Mouse (Mus musculus): ENCODE measurements around the gene Slc35f1. TPM values are rescaled to one million over a fixed set of nuclear protein-coding genes. Genes with fewer than 3 reads are reported as not detected.

Slc35f1 gene
- total and polyA plus RNA-seq, 3 experiments: not detected

- no peak overlapping the region for H3K4me3 ChIP-seq (ENCODE audit: control insufficient read depth in 1 of 2, insufficient read depth in 1 of 2, low read depth in 2 of 2, low read length in 2 of 2)
- TF ChIP-seq TCF12 (IDR thresholded peaks at IDR 0.05; ENCODE audit: low read depth, low read length) (no peak), CHD2 (IDR thresholded peaks at IDR 0.05; ENCODE audit: low read length) (no peak), NELFE (IDR thresholded peaks at IDR 0.05; ENCODE audit: low read depth, low read length) (no peak), CTCF (IDR thresholded peaks at IDR 0.05 in 2 of 3, conservative IDR thresholded peaks at IDR 0.05 in 1 of 3; ENCODE audit: control insufficient read depth in 1 of 3, insufficient read depth in 1 of 3, low read depth in 2 of 3, low read length in 3 of 3, poor library complexity in 1 of 3, severe bottlenecking in 1 of 3) (no peak), GATA1 (IDR thresholded peaks at IDR 0.05; ENCODE audit: low read depth, low read length) (no peak), MYB (IDR thresholded peaks at IDR 0.05; ENCODE audit: low read depth, low read length) (no peak), JUND (IDR thresholded peaks at IDR 0.05; ENCODE audit: low read depth, low read length) (no peak), SIN3A (IDR thresholded peaks at IDR 0.05; ENCODE audit: low read length) (no peak), POLR2AphosphoS2 (IDR thresholded peaks at IDR 0.05; ENCODE audit: low read length) (no peak), POLR2AphosphoS5 (IDR thresholded peaks at IDR 0.05; ENCODE audit: borderline replicate concordance, low read depth, low read length) (no peak), CHD1 (IDR thresholded peaks at IDR 0.05; ENCODE audit: low read depth, low read length) (no peak), EP300 (IDR thresholded peaks at IDR 0.05; ENCODE audit: low read depth in 1 of 2, low read length in 2 of 2) (no peak), TAL1 (IDR thresholded peaks at IDR 0.05; ENCODE audit: low read length) (no peak), ELF1 (IDR thresholded peaks at IDR 0.05; ENCODE audit: low read depth, low read length) (no peak), TBP (IDR thresholded peaks at IDR 0.05; ENCODE audit: low read depth, low read length) (no peak), BHLHE40 (IDR thresholded peaks at IDR 0.05; ENCODE audit: borderline replicate concordance, low read depth, low read length) (no peak)
Observed at GRCm38 (mm10) chr10:52926330-52926729, 236.0 kb downstream of the Slc35f1 start.

DNA sequence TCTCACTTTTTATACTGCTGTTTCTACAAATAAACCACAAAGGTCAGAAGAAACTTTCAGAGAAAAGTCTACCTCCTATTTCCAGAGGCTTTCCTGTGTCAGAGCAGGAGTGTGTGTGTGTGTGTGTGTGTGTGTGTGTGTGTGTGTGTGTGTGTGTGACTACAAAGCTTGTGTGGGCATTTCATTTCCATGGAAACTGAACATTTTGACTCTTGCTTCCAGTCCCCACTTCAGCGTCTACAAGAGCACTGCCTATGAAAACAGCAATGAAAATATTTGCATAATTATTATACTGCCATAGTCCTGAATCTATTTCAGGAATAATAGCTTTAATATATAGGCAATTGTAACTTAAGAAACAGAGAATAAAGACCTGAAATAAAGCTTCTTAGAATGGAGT, 241.8 kb downstream of the Slc35f1 start:
- no peak for DNase-seq (ENCODE audit: low read depth, low spot score)
- Histone ChIP-seq H3K79me2 (ENCODE audit: control insufficient read depth, insufficient read depth, low read length, poor library complexity) (no peaks in the 10 kb centered on the region), H3K27me3 (ENCODE audit: control insufficient read depth in 1 of 2, insufficient read depth in 2 of 2, low read length in 2 of 2) (no peaks in the 10 kb centered on the region), H3K36me3 (ENCODE audit: control insufficient read depth in 1 of 2, insufficient read depth in 2 of 2, low read length in 2 of 2) (no peaks in the 10 kb centered on the region), H3K27ac (ENCODE audit: control insufficient read depth, low read depth, low read length) (no peak overlapping the region), H3K4me1 (ENCODE audit: control insufficient read depth in 1 of 2, insufficient read depth in 2 of 2, low read length in 2 of 2) (no peaks in the 10 kb centered on the region), H3K9me3 (replicated peaks; ENCODE audit: insufficient read depth, low read length) (no peaks in the 10 kb centered on the region), H3K9ac (ENCODE audit: control insufficient read depth, low read depth, low read length, poor library complexity, severe bottlenecking) (no peak overlapping the region), H3K4me3 (ENCODE audit: control insufficient read depth in 1 of 2, insufficient read depth in 1 of 2, low read depth in 2 of 2, low read length in 2 of 2) (no peak overlapping the region)
- no peak for TF ChIP-seq TBP (IDR thresholded peaks at IDR 0.05; ENCODE audit: low read depth, low read length)
- no peak for TF ChIP-seq MAFK (IDR thresholded peaks at IDR 0.05; ENCODE audit: borderline replicate concordance, low read depth, low read length)
- no peak for TF ChIP-seq ETS1 (IDR thresholded peaks at IDR 0.05; ENCODE audit: low read depth, low read length)
- TF ChIP-seq UBTF (IDR thresholded peaks at IDR 0.05; ENCODE audit: borderline replicate concordance, insufficient read depth, low read depth, low read length): no peak
- no peak for TF ChIP-seq E2F4 (IDR thresholded peaks at IDR 0.05; ENCODE audit: borderline replicate concordance, low read depth, low read length)
- TF ChIP-seq RCOR1 (IDR thresholded peaks at IDR 0.05; ENCODE audit: low read depth, low read length): no peak
- TF ChIP-seq SMC3 (IDR thresholded peaks at IDR 0.05; ENCODE audit: low read depth, low read length): no peak
- TF ChIP-seq HCFC1 (IDR thresholded peaks at IDR 0.05; ENCODE audit: low read depth, low read length): no peak
- no peak for TF ChIP-seq MAX (IDR thresholded peaks at IDR 0.05; ENCODE audit: low read length)
- TF ChIP-seq MXI1 (IDR thresholded peaks at IDR 0.05; ENCODE audit: low read depth, low read length): no peak
- no peak for TF ChIP-seq MAZ (IDR thresholded peaks at IDR 0.05; ENCODE audit: low read depth, low read length)
- TF ChIP-seq CTCF (IDR thresholded peaks at IDR 0.05 in 2 of 3, conservative IDR thresholded peaks at IDR 0.05 in 1 of 3; ENCODE audit: control insufficient read depth in 1 of 3, insufficient read depth in 1 of 3, low read depth in 2 of 3, low read length in 3 of 3, poor library complexity in 1 of 3, severe bottlenecking in 1 of 3): no peak

More at GRCm38 (mm10) chr10:52926330-52926729, 236.0 kb downstream of the Slc35f1 start:
- no peaks in the 10 kb centered on the region for H3K79me2 ChIP-seq (ENCODE audit: control insufficient read depth, insufficient read depth, low read length, poor library complexity)
- no peak for DNase-seq (ENCODE audit: low read depth, low spot score)
- no peaks in the 10 kb centered on the region for H3K4me1 ChIP-seq (ENCODE audit: control insufficient read depth in 1 of 2, insufficient read depth in 2 of 2, low read length in 2 of 2)
- no peak overlapping the region for H3K27ac ChIP-seq (ENCODE audit: control insufficient read depth, low read depth, low read length)
- no peaks in the 10 kb centered on the region for H3K36me3 ChIP-seq (ENCODE audit: control insufficient read depth in 1 of 2, insufficient read depth in 2 of 2, low read length in 2 of 2)
- no peaks in the 10 kb centered on the region for H3K9me3 ChIP-seq (replicated peaks; ENCODE audit: insufficient read depth, low read length)
- no peak overlapping the region for H3K9ac ChIP-seq (ENCODE audit: control insufficient read depth, low read depth, low read length, poor library complexity, severe bottlenecking)
- no peaks in the 10 kb centered on the region for H3K27me3 ChIP-seq (ENCODE audit: control insufficient read depth in 1 of 2, insufficient read depth in 2 of 2, low read length in 2 of 2)

All from MEL (cell line).